Mouse (Mus musculus): Measurements from ENCODE around the gene Klhdc8a. TPM values are rescaled to one million over a fixed set of nuclear protein-coding genes. Genes with fewer than 3 reads are reported as not detected.
A peak's percentile ranks its signal among the peaks of the same experiment; 100 is the strongest.

Klhdc8a gene
- total and polyA plus RNA-seq, 2 experiments from 2014 or later = 11.2 to 26.0 TPM

DNA sequence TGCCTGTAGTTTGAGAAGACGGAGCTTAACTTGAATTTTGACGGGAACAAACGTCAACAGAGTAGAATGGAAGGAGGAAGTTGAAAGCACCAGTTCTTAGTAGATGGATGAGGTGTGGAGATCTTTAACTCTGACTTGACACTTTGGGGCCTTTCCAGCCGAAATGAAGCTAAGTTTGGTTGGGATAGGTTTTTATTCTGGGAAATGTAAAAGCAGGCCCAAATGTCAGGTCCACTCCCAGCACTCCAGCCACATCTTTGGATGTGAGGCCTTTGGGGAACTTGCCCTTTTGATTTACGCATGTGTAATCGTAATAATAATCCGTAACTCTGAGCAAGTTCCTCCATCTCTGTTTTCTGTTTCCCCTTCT, 18.2 kb downstream of the Klhdc8a start:
- Histone ChIP-seq H3K4me1 (ENCODE audit: insufficient read depth, low read length) (peaks cover 20% of the 10 kb centered on the region), H3K4me3 (ENCODE audit: low read length) (peak overlapping the region; percentile 64), H3K9me3 (ENCODE audit: low read length) (no peaks in the 10 kb centered on the region), H3K9ac (replicated peaks; ENCODE audit: low read length) (peak overlapping the region; percentile 70; the same call in 1 of the 2 replicates), H3K27ac (no peak overlapping the region), H3K4me2 (ENCODE audit: low read depth, low read length) (peak overlapping the region; percentile 98), H3K27me3 (ENCODE audit: insufficient read depth, low read length) (no peaks in the 10 kb centered on the region), H3K36me3 (ENCODE audit: insufficient read depth, low read length) (no peaks in the 10 kb centered on the region)
- DNase-seq (ENCODE audit: low spot score) (no peak), ATAC-seq (no peak)
- TF ChIP-seq CTCF (IDR thresholded peaks at IDR 0.05; ENCODE audit: low read depth) = no peak
- 15% methylated on average over 7 of the region's 7 CpGs for WGBS

DNA sequence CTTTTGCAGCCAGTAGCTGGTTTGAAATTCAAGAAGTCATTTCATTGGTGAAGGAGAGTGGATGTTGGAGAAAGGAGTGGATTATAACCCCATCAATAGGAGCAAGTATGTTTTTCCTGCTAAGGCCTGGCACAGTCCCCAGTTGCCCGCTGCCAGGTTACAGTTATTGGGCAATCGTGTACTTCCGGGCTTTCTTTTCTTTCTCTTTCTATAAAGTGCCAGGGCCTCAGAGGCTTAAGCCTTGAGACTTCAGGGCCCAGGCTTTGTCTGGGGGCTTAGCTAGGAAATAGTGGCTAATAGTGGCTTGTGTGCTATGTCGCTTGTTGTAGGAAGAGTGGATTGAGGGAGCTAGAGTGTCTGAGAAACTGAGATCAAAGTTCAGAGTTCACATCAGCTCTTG, 19.0 kb downstream of the Klhdc8a start:
- H3K9ac ChIP-seq (replicated peaks; ENCODE audit: low read length) = peak overlapping the region; percentile 35; the same call in 1 of the 2 replicates
- no peak overlapping the region; the same call in 1 of the 2 replicates for H3K27ac ChIP-seq
- peaks cover 25% of the 10 kb centered on the region for H3K4me1 ChIP-seq (ENCODE audit: insufficient read depth, low read length)
- no peaks in the 10 kb centered on the region for H3K9me3 ChIP-seq (ENCODE audit: low read length)
- H3K36me3 ChIP-seq (ENCODE audit: insufficient read depth, low read length) = no peaks in the 10 kb centered on the region
- ATAC-seq (no peak), DNase-seq (ENCODE audit: low spot score) (peak; percentile 46)
- H3K27me3 ChIP-seq (ENCODE audit: insufficient read depth, low read length) = no peaks in the 10 kb centered on the region
- WGBS = 30% methylated on average over 4 of the region's 4 CpGs
- H3K4me2 ChIP-seq (ENCODE audit: low read depth, low read length) = peak overlapping the region; percentile 98
- TF ChIP-seq CTCF (IDR thresholded peaks at IDR 0.05; ENCODE audit: low read depth) = no peak
- peak overlapping the region; percentile 64; the same call in 1 of the 2 replicates for H3K4me3 ChIP-seq (ENCODE audit: low read length)

DNA sequence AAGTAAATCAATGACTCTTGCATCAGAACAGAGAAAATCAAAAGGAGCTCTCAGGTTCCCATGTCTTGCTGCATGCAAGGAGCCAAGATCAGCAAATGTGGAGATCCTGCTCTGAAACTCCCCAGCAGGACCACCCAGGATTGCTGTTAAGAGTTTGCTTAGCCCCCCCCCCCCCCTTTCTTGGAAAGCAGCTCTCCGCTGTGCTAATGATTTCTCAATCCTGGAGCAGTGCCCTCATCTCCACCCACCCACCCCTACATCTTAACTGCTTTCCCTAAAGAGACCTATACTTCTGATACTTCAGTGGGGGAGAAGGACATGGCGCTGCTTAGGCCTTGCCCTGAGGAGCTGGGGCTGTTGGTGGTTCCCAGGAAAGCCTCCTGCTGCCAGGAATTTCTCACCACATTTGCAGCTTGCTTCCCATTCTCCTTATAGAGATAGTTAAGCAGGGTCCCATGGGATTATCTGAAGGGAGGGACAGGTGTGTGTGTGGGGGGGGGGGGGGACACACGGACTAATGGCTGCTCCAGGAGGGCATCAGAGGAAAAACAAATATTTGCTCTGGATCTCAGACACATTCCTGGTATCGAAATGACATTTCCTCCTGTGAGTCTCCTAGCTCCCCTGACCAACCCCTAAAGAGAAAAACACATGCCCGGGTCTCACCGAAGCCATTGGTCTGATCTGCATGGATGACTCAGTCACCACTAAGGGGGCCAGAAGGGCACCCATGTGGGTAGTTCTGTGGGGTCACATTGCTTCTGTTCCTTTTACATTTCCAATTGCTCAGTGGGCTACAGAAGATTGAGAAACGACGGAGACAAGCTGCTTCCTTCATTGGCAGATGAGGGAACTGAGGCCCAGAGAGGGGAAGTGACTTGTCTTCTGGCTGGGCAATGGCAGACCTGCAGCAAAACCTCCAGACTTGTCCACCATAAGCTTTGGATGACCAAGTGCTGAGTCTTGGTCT, 19.8 kb downstream of the Klhdc8a start:
- H3K27ac ChIP-seq = peak overlapping the region; percentile 57; the same call in 1 of the 2 replicates
- no peak for TF ChIP-seq CTCF (IDR thresholded peaks at IDR 0.05; ENCODE audit: low read depth)
- H3K9ac ChIP-seq (replicated peaks; ENCODE audit: low read length) = peak overlapping the region; percentile 35; the same call in 1 of the 2 replicates
- H3K9me3 ChIP-seq (ENCODE audit: low read length) = no peaks in the 10 kb centered on the region
- H3K4me1 ChIP-seq (ENCODE audit: insufficient read depth, low read length) = peaks cover 30% of the 10 kb centered on the region
- H3K4me2 ChIP-seq (ENCODE audit: low read depth, low read length) = peak overlapping the region; percentile 98
- no peak for ATAC-seq
- no peak overlapping the region for H3K4me3 ChIP-seq (ENCODE audit: low read length)
- no peak for DNase-seq (ENCODE audit: low spot score)
- H3K36me3 ChIP-seq (ENCODE audit: insufficient read depth, low read length) = no peaks in the 10 kb centered on the region
- no peaks in the 10 kb centered on the region for H3K27me3 ChIP-seq (ENCODE audit: insufficient read depth, low read length)
- WGBS = 33% methylated on average over 7 of the region's 8 CpGs

DNA sequence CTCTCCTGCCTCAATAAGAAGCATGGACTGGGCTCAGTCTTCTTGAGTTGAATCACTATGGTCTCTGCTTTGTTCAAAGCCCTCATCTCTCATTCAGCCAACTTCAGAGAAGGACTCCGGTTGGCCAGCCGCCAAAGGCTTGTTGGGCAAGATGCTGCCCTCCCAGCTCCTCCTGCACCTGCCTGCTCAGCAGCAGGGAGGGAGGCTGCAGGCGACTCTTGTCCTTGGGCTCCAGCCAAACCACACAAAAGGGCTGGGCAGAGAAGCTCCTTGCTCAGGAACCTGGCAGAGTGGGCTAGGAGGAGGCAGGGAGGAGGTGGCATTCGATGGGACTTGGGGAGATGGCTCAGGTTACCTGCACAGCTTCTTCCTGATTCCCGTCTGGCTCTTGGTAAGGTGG, 20.8 kb downstream of the Klhdc8a start:
- no peak for TF ChIP-seq CTCF (IDR thresholded peaks at IDR 0.05; ENCODE audit: low read depth)
- Histone ChIP-seq H3K4me2 (ENCODE audit: low read depth, low read length) (peak overlapping the region; percentile 2; the same call in 1 of the 2 replicates), H3K4me3 (ENCODE audit: low read length) (no peak overlapping the region), H3K4me1 (ENCODE audit: insufficient read depth, low read length) (peaks cover 30% of the 10 kb centered on the region), H3K27me3 (ENCODE audit: insufficient read depth, low read length) (no peaks in the 10 kb centered on the region), H3K36me3 (ENCODE audit: insufficient read depth, low read length) (no peaks in the 10 kb centered on the region), H3K27ac (peak overlapping the region; percentile 57), H3K9ac (replicated peaks; ENCODE audit: low read length) (no peak overlapping the region), H3K9me3 (ENCODE audit: low read length) (no peaks in the 10 kb centered on the region)
- ATAC-seq (no peak), DNase-seq (ENCODE audit: low spot score) (peak; percentile 85)
- 14% methylated on average over 5 of the region's 5 CpGs for WGBS

DNA sequence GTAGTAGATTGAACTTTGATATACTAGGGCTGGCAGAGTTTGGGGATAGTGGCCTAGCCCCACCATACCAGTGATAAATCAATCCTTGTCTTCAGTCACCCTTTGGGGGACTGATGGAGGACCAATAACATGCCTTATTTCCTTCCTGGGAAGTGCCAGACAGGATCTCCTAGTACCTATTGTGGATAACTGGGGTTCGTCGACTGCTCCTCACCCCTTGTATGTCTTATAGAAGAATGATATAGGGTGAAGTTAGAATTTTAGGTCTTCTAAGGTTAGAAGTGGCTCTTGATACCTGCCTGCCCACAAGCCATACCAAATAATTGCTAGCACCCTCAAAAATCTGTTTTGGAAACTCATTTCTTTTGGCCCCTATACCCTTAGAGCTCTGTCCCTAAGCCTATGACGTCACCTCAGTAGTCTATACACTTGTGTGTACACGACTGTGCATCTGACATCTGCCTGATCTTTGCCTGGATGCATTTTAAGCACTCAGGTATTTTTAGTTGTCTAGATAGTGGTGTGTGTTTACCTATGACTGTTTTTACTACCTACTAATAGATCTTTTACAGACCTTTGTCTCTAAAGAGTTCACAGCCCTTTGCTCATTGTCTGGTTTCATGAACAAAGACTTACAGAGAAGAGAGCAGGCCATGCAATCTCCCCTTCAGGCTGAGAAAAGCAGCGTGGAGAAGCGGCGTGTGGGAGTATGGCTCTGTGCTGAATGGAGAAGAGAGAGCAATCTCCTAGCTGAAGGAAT, 23.6 kb downstream of the Klhdc8a start:
- TF ChIP-seq CTCF (IDR thresholded peaks at IDR 0.05; ENCODE audit: low read depth) = no peak
- peak overlapping the region; percentile 10; the same call in 1 of the 2 replicates for H3K9ac ChIP-seq (replicated peaks; ENCODE audit: low read length)
- 37% methylated on average over 7 of the region's 7 CpGs for WGBS
- H3K4me1 ChIP-seq (ENCODE audit: insufficient read depth, low read length) = peaks cover 30% of the 10 kb centered on the region
- H3K27me3 ChIP-seq (ENCODE audit: insufficient read depth, low read length) = no peaks in the 10 kb centered on the region
- no peak overlapping the region for H3K4me3 ChIP-seq (ENCODE audit: low read length)
- peak overlapping the region; percentile 71 for H3K27ac ChIP-seq
- no peaks in the 10 kb centered on the region for H3K9me3 ChIP-seq (ENCODE audit: low read length)
- ATAC-seq (no peak), DNase-seq (ENCODE audit: low spot score) (no peak)
- no peak overlapping the region for H3K4me2 ChIP-seq (ENCODE audit: low read depth, low read length)
- no peaks in the 10 kb centered on the region for H3K36me3 ChIP-seq (ENCODE audit: insufficient read depth, low read length)

DNA sequence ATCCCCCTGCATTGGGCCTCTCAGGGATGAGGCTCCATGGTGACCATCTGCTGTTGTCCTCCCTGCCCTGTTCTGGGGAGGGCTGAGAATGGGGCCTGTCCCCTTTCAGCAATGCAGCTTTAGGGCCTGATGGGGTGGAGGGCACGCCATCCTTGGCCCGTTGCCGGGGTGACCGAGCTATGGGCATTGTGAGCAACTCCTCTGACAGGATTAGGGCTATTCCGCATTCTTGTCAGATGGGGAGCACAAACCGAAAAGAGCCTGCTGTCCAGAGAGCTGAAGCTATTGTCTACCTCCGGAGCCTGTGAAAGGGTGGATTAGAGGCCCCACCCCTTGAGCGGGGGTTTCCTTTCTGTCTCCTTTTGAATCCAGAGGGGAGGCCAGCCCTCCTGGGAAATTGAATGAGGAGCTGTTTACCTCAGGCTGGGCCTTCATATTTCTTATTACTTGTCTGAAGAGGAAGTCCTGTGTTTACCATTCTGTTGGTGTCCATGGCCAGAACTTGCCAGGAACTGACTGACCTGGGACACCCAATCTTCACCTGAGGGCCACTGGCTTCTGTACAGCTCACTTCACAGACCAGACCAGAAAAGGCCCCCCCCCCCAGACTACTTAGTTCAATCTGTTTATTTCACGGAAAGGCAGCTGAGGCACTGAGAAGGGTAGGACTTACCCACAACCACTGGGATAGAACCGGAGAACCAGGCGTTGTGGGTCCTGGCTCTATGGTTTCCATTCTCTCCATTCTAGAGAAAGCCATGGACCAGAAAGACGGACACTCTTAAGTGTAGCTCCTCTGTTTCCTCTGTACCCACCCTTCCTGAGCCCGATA, 24.5 kb downstream of the Klhdc8a start:
- DNase-seq (ENCODE audit: low spot score) (peak; percentile 85), ATAC-seq (peak; percentile 87)
- H3K27me3 ChIP-seq (ENCODE audit: insufficient read depth, low read length) = no peaks in the 10 kb centered on the region
- 16% methylated on average over 13 of the region's 13 CpGs for WGBS
- peaks cover 31% of the 10 kb centered on the region for H3K4me1 ChIP-seq (ENCODE audit: insufficient read depth, low read length)
- no peaks in the 10 kb centered on the region for H3K36me3 ChIP-seq (ENCODE audit: insufficient read depth, low read length)
- H3K4me3 ChIP-seq (ENCODE audit: low read length) = no peak overlapping the region
- peak overlapping the region; percentile 10; the same call in 1 of the 2 replicates for H3K9ac ChIP-seq (replicated peaks; ENCODE audit: low read length)
- no peaks in the 10 kb centered on the region for H3K9me3 ChIP-seq (ENCODE audit: low read length)
- peak; percentile 22; the same call in 1 of the 2 replicates for TF ChIP-seq CTCF (IDR thresholded peaks at IDR 0.05; ENCODE audit: low read depth)
- H3K27ac ChIP-seq = peak overlapping the region; percentile 71
- H3K4me2 ChIP-seq (ENCODE audit: low read depth, low read length) = no peak overlapping the region

Data from hindbrain, postnatal 0 days (tissue).